Mouse (Mus musculus): ENCODE data around the gene Il6st. TPM values are rescaled to one million over a fixed set of nuclear protein-coding genes. Genes with fewer than 3 reads are reported as not detected.

The Il6st gene
- polyA plus RNA-seq (2015; fragmentation: Nextera tagmentation; extraction: Ambion mirVana) = 6.2 and 7.9 TPM in 2 replicates

DNA sequence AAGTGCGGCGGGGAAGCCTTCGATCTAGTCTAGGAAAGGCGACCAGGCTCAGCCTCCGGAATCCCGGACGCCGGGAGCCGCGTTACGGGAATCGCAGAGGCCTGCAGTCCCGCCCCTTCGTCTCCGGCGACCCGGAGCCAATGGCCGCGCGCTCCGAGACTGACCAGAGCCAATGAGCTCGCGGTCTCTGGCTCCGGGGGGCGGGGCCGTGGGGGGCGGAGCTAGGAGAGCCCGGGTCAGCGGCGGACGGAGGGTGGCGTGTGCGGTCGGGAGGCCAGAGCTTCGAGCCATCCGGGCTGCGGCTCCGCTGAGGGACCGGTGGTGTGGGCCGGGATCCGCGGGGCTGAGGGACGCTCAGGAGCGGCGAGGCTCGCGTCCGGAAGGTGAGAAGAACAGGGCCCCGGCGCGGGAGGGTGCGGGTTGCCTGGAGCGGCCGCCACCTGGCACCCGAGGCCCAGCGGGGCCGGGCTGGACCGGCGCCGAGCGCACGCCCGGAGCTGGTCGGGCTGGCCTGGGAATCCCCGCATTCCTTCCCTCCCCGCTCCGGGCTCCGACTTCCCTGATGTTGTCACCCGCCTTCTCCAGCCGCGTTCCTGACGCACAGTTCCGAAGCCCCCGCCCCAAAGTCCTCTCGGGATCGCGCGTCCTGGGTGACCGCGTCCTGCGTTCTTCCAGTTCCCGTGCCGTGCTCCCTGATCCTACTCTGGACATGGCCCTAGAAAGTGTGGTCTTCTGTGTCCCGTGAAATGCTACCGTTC is at the start of gene Il6st:
Gene Il6st (plus strand): TSS at position 203 of the 758 bp plus-strand sequence.
- Histone ChIP-seq H3K9ac (ENCODE audit: low read depth, low read length) (peak within 1 kb of the TSS; percentile 71), H3K27me3 (ENCODE audit: control insufficient read depth, insufficient read depth, low read depth, low read length) (peaks cover 22% of the 10 kb centered on the region), H3K4me2 (ENCODE audit: low read depth, low read length) (peak within 1 kb of the TSS; percentile 88), H3K36me3 (ENCODE audit: control insufficient read depth, insufficient read depth) (no peaks in the 10 kb centered on the region), H3K4me1 (ENCODE audit: control insufficient read depth, low read depth, low read length) (peaks cover 6% of the 10 kb centered on the region), H3K4me3 (ENCODE audit: low read depth, low read length) (peak within 1 kb of the TSS; percentile 69), H3K9me3 (replicated peaks; ENCODE audit: control insufficient read depth, low read length) (no peaks in the 10 kb centered on the region), H3K27ac (ENCODE audit: low read length) (peak within 1 kb of the TSS; percentile 72)
- WGBS (ENCODE audit: insufficient replicate concordance) = under 1% methylated on average over 82 of the region's 85 CpGs
- peak; percentile 98 for ATAC-seq (ENCODE audit: low read depth)

DNA sequence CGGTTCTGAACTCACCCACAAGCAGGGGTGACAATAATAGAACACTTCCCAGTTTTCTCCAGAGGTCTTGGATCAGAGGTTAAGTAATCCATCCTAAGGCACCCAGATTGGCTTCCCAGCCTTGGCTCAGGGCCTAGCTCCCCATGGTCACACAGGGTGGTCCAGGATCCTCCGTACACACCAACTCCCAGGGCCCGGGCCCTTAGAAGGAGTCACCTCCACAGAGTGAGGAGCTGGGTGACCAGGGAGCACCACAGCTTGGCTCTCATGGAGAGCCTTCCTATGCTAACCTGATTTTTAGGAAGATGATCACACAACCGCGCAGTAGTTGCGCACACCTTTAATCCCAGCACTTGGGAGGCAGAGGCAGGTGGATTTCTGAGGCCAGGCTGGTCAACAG is 48.0 kb upstream of the Il6st start:
- Histone ChIP-seq H3K36me3 (ENCODE audit: control insufficient read depth, insufficient read depth) (no peaks in the 10 kb centered on the region), H3K27ac (ENCODE audit: low read length) (no peak overlapping the region), H3K9me3 (replicated peaks; ENCODE audit: control insufficient read depth, low read length) (no peaks in the 10 kb centered on the region), H3K4me2 (ENCODE audit: low read depth, low read length) (no peak overlapping the region), H3K9ac (ENCODE audit: low read depth, low read length) (no peak overlapping the region), H3K27me3 (ENCODE audit: control insufficient read depth, insufficient read depth, low read depth, low read length) (no peaks in the 10 kb centered on the region), H3K4me3 (ENCODE audit: low read depth, low read length) (no peak overlapping the region), H3K4me1 (ENCODE audit: control insufficient read depth, low read depth, low read length) (no peaks in the 10 kb centered on the region)
- no peak for ATAC-seq (ENCODE audit: low read depth)
- WGBS (ENCODE audit: insufficient replicate concordance) = 71% methylated on average over 6 of the region's 6 CpGs

DNA sequence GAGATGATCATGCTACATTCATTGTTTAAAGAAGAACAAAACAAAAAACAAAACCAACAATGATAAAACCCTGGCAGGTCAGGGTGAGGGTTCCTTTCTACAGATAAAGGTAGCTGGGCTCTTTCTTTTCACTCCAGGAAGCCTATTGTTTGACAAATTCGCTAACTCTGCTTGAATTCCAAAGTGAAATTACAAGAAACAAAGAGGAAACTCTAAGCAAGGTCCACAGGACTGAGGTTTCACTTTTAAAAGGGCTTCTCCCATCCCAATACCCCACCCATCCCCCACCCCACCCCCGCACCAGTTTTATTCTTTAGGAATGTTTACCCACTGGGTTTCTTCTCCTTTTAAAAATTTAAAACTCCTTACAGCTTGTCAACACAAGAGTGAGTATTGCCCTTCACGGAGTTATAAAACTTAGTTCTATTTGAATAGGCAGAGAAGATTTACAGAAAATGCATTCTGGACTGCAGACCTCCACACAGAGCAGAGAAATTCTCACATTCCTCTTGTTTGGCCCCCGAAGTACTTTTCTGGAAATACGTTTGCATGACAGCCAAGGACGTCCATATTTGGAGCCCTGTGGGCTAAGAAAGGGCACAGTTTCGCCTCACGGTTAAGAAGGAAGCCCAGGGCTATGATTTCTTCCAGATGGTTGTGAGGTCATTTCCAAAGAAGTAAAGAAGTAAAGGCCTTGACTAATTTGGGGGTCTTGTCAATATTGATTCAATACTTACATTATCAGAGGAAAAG is 47.3 kb upstream of the Il6st start:
- no peak for ATAC-seq (ENCODE audit: low read depth)
- Histone ChIP-seq H3K4me3 (ENCODE audit: low read depth, low read length) (no peak overlapping the region), H3K4me1 (ENCODE audit: control insufficient read depth, low read depth, low read length) (no peaks in the 10 kb centered on the region), H3K4me2 (ENCODE audit: low read depth, low read length) (no peak overlapping the region), H3K9ac (ENCODE audit: low read depth, low read length) (no peak overlapping the region), H3K27ac (ENCODE audit: low read length) (peak overlapping the region; percentile 15; the same call in 1 of the 2 replicates), H3K27me3 (ENCODE audit: control insufficient read depth, insufficient read depth, low read depth, low read length) (no peaks in the 10 kb centered on the region), H3K9me3 (replicated peaks; ENCODE audit: control insufficient read depth, low read length) (no peaks in the 10 kb centered on the region), H3K36me3 (ENCODE audit: control insufficient read depth, insufficient read depth) (no peaks in the 10 kb centered on the region)
- 24% methylated on average over 8 of the region's 8 CpGs for WGBS (ENCODE audit: insufficient replicate concordance)

DNA sequence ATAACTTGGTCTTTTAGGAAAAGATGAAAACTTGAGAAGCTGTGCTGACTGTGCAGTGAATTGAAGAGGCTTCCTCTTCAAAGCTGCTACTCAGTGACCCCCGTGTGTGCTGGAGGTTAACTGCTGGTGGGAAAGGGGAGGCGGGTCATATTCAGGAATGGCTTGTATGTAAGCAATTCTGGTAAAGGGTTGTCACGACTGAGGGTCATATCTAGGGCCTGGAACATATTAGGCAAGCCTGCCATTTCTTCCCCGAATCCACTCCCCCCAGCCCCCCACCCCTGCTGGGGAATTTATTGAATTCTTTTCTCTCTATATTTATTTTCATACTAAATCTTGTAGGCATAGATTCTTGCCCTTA is 46.7 kb upstream of the Il6st start:
- WGBS (ENCODE audit: insufficient replicate concordance) = 34% methylated on average over 4 of the region's 4 CpGs
- ATAC-seq (ENCODE audit: low read depth) = no peak
- H3K36me3 ChIP-seq (ENCODE audit: control insufficient read depth, insufficient read depth) = no peaks in the 10 kb centered on the region
- H3K27ac ChIP-seq (ENCODE audit: low read length) = no peak overlapping the region
- no peaks in the 10 kb centered on the region for H3K4me1 ChIP-seq (ENCODE audit: control insufficient read depth, low read depth, low read length)
- H3K9me3 ChIP-seq (replicated peaks; ENCODE audit: control insufficient read depth, low read length) = no peaks in the 10 kb centered on the region
- no peak overlapping the region for H3K4me3 ChIP-seq (ENCODE audit: low read depth, low read length)
- H3K27me3 ChIP-seq (ENCODE audit: control insufficient read depth, insufficient read depth, low read depth, low read length) = no peaks in the 10 kb centered on the region
- no peak overlapping the region for H3K4me2 ChIP-seq (ENCODE audit: low read depth, low read length)
- H3K9ac ChIP-seq (ENCODE audit: low read depth, low read length) = no peak overlapping the region

DNA sequence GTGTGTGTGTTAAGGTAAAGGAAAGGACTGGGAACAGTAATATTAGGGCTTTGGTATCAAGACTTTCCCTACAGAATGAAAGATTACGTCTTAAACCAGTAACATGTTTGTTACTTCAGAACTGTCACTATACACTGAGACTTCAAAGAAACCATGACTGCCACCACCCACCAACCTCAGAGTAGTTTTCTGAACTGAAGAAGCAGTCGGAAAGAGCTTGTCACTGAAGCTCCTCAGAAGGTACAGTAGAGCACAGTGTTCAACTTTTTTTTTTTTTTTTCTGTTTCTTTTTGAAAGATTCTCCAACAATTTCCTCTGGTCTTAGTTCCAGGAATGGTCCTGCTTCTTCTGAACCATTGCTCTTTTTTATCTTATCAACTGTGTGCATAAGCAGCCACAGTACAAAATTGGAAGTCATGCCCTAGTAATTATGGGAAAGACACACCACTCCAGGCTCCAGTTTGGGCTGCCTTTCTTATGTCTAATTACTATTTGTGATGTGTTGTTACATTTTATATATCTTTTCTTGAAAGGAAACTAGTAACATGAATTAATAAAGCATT is 45.9 kb upstream of the Il6st start:
- Histone ChIP-seq H3K9me3 (replicated peaks; ENCODE audit: control insufficient read depth, low read length) (no peaks in the 10 kb centered on the region), H3K27me3 (ENCODE audit: control insufficient read depth, insufficient read depth, low read depth, low read length) (no peaks in the 10 kb centered on the region), H3K4me3 (ENCODE audit: low read depth, low read length) (no peak overlapping the region), H3K36me3 (ENCODE audit: control insufficient read depth, insufficient read depth) (no peaks in the 10 kb centered on the region), H3K4me2 (ENCODE audit: low read depth, low read length) (no peak overlapping the region), H3K27ac (ENCODE audit: low read length) (no peak overlapping the region), H3K9ac (ENCODE audit: low read depth, low read length) (no peak overlapping the region), H3K4me1 (ENCODE audit: control insufficient read depth, low read depth, low read length) (no peaks in the 10 kb centered on the region)
- 38% methylated on average over 2 of the region's 2 CpGs for WGBS (ENCODE audit: insufficient replicate concordance)
- ATAC-seq (ENCODE audit: low read depth) = no peak

DNA sequence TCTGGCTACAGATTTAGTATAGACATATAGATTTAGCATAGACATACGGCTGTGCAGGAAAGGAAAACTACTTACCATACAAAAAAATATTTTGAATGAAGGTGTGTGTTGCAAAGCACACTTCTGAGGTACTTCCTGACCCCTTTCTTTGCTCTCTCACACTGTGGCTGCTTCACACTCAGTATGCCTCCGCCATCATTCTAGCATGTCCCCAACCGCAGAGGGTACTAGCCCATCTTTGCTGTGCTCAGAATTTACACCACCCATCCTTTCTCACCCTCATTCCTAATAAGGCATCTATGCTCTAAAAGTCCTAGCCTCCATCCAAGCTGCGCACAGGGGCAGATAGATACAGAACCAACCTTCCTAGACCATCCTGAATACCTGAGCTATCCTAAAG is 45.3 kb upstream of the Il6st start:
- WGBS (ENCODE audit: insufficient replicate concordance) = 71% methylated on average over 4 of the region's 4 CpGs
- Histone ChIP-seq H3K27me3 (ENCODE audit: control insufficient read depth, insufficient read depth, low read depth, low read length) (no peaks in the 10 kb centered on the region), H3K9me3 (replicated peaks; ENCODE audit: control insufficient read depth, low read length) (no peaks in the 10 kb centered on the region), H3K4me2 (ENCODE audit: low read depth, low read length) (no peak overlapping the region), H3K27ac (ENCODE audit: low read length) (no peak overlapping the region), H3K4me3 (ENCODE audit: low read depth, low read length) (no peak overlapping the region), H3K9ac (ENCODE audit: low read depth, low read length) (no peak overlapping the region), H3K36me3 (ENCODE audit: control insufficient read depth, insufficient read depth) (no peaks in the 10 kb centered on the region), H3K4me1 (ENCODE audit: control insufficient read depth, low read depth, low read length) (no peaks in the 10 kb centered on the region)
- no peak for ATAC-seq (ENCODE audit: low read depth)

DNA sequence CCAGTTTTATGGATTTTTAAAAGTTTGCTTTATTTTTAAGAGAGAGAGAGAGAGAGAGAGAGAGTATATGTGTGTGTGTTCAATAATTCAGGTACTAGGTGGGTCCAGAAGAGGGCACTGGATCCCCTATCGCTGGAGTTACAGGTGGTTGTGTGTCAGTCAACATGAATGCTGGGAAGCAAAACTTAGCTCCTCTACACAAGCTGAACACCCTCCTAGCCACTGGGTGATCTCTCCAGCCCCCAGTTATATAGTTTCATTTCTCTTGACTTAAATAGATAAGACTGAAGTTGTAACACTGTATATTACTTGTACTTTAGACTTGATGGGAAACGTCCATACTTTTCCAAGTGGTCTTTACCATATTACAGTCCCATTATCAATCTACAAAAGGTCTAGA is 39.7 kb upstream of the Il6st start:
- WGBS (ENCODE audit: insufficient replicate concordance) = 62% methylated on average over 2 of the region's 2 CpGs
- H3K4me1 ChIP-seq (ENCODE audit: control insufficient read depth, low read depth, low read length) = no peaks in the 10 kb centered on the region
- no peaks in the 10 kb centered on the region for H3K27me3 ChIP-seq (ENCODE audit: control insufficient read depth, insufficient read depth, low read depth, low read length)
- H3K36me3 ChIP-seq (ENCODE audit: control insufficient read depth, insufficient read depth) = no peaks in the 10 kb centered on the region
- H3K4me2 ChIP-seq (ENCODE audit: low read depth, low read length) = no peak overlapping the region
- no peak for ATAC-seq (ENCODE audit: low read depth)
- H3K9ac ChIP-seq (ENCODE audit: low read depth, low read length) = no peak overlapping the region
- H3K9me3 ChIP-seq (replicated peaks; ENCODE audit: control insufficient read depth, low read length) = no peaks in the 10 kb centered on the region
- H3K27ac ChIP-seq (ENCODE audit: low read length) = no peak overlapping the region
- H3K4me3 ChIP-seq (ENCODE audit: low read depth, low read length) = no peak overlapping the region

DNA sequence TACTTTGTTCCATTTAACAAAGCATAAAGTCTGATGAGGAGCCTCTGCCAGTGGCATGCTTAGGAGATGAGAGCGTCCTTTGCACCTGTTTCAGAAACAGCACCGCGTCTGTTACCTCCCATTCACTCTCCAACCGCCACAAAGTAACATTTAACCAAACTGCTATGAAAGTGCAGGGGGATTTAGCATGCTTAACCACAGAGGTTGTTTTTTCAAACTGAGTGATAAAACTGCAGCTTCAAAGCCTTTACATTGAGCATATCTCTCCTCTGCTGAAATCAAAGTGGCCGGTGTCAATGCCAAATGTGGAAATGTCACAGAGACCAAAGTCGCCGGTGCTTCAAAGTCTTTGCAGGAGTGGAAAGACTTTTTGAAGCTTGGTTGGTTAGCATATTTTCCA is 39.2 kb upstream of the Il6st start:
- no peaks in the 10 kb centered on the region for H3K4me1 ChIP-seq (ENCODE audit: control insufficient read depth, low read depth, low read length)
- H3K4me3 ChIP-seq (ENCODE audit: low read depth, low read length) = no peak overlapping the region
- 69% methylated on average over 7 of the region's 7 CpGs for WGBS (ENCODE audit: insufficient replicate concordance)
- H3K27me3 ChIP-seq (ENCODE audit: control insufficient read depth, insufficient read depth, low read depth, low read length) = no peaks in the 10 kb centered on the region
- no peak overlapping the region for H3K9ac ChIP-seq (ENCODE audit: low read depth, low read length)
- ATAC-seq (ENCODE audit: low read depth) = no peak
- no peaks in the 10 kb centered on the region for H3K36me3 ChIP-seq (ENCODE audit: control insufficient read depth, insufficient read depth)
- no peak overlapping the region for H3K4me2 ChIP-seq (ENCODE audit: low read depth, low read length)
- H3K27ac ChIP-seq (ENCODE audit: low read length) = no peak overlapping the region
- H3K9me3 ChIP-seq (replicated peaks; ENCODE audit: control insufficient read depth, low read length) = no peaks in the 10 kb centered on the region

DNA sequence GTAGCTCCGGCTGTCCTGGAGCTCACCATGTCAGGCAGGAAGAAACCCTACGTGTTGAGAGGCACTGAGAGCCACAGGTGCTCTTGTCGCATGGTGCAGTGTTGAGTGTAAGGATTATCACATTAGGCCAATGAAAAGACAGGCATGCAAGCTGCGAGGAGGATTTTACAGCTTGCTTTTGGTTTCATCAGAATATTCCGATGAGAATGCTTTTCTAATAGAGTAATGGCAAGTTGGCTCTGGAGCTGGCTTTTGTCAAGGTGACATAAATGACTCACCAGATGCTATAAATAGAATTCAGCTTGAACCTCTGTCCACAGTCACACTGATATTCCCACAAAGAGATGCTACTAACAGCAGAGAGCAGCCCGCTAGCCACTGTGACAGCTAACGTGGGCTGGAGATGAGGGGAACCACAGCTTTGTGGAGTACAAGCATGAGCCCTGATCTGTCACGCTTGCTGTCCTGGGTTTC is 38.7 kb upstream of the Il6st start:
- WGBS (ENCODE audit: insufficient replicate concordance) = 54% methylated on average over 8 of the region's 8 CpGs
- no peak overlapping the region for H3K4me3 ChIP-seq (ENCODE audit: low read depth, low read length)
- H3K9ac ChIP-seq (ENCODE audit: low read depth, low read length) = no peak overlapping the region
- no peak for ATAC-seq (ENCODE audit: low read depth)
- no peaks in the 10 kb centered on the region for H3K27me3 ChIP-seq (ENCODE audit: control insufficient read depth, insufficient read depth, low read depth, low read length)
- H3K4me2 ChIP-seq (ENCODE audit: low read depth, low read length) = no peak overlapping the region
- no peaks in the 10 kb centered on the region for H3K9me3 ChIP-seq (replicated peaks; ENCODE audit: control insufficient read depth, low read length)
- H3K27ac ChIP-seq (ENCODE audit: low read length) = no peak overlapping the region
- H3K36me3 ChIP-seq (ENCODE audit: control insufficient read depth, insufficient read depth) = no peaks in the 10 kb centered on the region
- no peaks in the 10 kb centered on the region for H3K4me1 ChIP-seq (ENCODE audit: control insufficient read depth, low read depth, low read length)

All from liver, embryonic 16.5 days (tissue).